Mouse (Mus musculus) mature B cell (primary cell): ENCODE measurements around the gene Hibadh.
"Not testable (repeated sequence)": the region's sequence is repeated elsewhere in the genome, so short reads cannot be mapped to it uniquely, and the experiment has no call there.

Experiments used
- in situ Hi-C: fragments of 300-500 bp; cut with MboI; formaldehyde crosslinking; loops from 2 replicates; pipeline ENCODE4 v1.14.3; 2019

Hibadh gene

GRCm38 (mm10) chr6:52640224-52640712 lies at the start of gene Hibadh:
Gene Hibadh (minus strand): TSS chr6:52640389.
- in situ Hi-C loops, result no loop called here

DNA sequence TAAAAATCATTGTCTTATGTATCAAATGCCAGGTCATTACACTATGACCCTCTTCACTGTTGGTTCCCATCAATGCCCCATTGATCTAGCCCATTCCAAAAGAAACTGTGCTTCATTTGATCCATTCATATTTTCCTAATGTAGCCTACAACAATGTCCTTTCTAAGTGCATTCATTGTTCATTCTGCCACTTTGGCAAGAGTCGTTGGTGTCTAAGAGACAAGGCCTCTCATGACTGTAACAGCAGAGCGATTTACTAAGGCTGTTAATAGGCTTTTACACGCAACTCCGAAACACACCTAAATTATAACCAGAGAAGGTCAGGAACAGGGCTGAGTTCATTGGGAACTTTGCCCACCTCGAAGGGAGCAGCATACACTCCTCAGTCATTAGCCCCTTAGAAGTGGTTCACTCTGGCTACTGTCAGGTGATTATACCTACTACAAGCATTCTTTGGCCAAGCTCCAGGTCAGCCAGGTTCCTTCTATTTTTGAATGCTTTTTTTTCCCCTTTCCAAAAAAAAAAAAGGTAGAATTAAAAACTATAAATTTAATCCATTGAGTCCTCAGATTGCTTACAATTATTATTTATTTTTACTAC lies 46.8 kb upstream of the Hibadh start:
- in situ Hi-C loops, result no loop called here

GRCm38 (mm10) chr6:52682607-52683006 lies 42.4 kb upstream of the Hibadh start:
- in situ Hi-C loops, result no loop called here

DNA sequence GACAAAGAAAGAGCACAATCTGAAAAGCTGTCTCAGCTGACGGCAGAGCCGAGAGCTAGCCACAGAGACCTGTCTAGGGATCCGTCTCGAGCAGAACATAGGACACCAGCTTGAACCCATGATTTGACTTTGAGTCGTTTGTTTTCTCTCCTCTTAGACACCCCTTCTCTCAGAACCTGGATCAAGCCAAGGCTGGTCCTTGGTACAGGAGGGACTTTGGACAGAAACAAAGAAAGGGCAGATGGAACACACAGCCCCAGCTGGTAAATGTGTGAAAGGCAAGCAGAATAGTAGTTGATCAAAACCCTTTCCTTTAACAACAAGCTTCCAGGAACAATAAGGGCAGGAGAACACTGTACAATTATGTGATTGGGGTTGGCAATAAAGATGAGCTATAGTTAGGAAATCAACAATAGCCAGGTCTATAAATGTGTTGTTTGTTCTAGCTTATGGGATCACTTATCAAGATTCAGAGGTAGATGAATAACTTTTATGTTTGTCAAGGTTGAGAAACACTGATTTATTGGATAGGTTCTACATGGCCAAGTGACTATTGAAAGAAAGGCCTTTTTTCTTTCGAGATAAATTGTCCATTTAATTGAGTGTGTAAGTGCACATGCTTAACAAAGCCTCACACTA lies 41.8 kb upstream of the Hibadh start:
- in situ Hi-C loops, result no loop called here

DNA sequence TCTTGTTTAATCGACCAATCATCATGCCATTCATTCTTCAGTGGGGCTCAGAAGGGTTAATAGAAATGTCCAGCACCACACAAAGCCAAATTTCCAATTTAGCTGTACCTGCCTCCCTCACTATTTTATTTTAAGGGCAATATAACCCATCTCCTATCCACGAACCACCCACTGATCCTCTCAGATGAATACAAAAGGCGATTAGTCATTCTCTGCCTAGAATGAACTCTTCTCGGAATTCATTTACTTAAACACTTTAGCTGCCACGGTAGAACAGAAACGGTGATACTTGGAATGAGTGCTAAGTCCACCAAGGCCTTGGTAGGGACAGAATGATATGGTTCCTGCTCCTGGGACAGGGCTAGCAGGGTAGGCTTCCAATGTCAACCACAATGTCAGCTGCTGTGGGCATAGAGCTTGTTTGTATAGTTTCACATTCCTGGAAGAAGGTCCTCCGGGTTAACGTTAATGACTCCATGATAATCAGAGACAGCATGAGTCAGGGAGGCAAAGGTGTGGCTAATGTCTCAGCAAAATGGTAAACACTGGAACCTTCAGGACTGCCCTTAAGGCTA lies 40.4 kb upstream of the Hibadh start:
- in situ Hi-C loops, result no loop called here

DNA sequence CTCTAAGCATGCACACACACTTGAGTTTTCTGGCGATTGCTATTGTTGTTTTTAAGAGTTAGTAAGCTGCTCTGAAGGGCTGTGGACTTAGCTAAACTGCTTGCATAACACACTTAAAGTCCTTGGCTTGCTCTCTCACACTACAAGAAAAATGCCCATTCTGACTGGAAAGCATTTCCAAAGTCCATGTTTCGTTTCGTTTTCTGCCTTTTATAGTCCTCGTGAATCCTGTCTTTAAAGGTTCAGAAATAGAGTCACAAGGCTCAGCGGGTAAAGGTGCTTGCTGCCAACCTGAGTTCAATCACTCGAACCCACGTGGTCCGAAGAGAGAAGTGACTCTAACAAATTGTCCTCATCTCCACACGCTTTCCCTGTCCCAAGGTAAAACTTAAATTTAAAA lies 39.4 kb upstream of the Hibadh start:
- in situ Hi-C loops, result no loop called here

- in situ Hi-C loops, result not testable (repeated sequence)
Measured at GRCm38 (mm10) chr6:52677534-52677933, 37.3 kb upstream of the Hibadh start.

DNA sequence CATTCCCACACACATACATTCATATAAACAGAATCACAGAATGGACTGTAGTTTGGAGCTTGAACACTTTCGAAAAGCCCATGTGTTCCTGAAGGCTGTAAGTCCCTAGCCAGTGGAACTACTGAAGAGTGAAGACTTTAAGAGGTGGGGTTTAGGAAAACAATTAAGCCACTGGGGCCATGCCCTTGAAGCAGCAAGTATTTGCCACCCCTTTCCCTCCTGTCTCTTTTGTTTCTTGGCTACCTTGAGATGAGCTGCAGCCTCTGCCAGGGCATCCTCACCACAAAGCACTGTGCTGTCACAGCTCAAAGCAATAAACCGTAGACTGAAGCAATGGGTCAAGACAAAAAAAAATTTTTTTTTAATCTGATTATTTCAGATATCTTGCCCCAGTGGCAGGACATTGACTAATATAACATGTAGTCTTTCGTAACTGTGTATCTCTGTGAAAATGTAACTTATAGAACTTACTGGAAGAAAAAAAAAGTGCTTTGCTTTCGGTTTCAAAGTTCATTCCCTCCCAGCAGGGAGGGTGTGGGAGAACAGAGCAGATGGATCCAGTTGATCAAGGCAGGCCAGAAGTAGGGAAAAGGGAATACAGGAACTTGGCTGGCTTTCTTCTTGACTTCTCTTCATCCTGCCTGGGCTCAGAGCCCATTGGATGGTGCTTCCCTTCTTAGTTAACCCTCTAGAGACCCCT lies 35.2 kb upstream of the Hibadh start:
- in situ Hi-C loops, result no loop called here

DNA sequence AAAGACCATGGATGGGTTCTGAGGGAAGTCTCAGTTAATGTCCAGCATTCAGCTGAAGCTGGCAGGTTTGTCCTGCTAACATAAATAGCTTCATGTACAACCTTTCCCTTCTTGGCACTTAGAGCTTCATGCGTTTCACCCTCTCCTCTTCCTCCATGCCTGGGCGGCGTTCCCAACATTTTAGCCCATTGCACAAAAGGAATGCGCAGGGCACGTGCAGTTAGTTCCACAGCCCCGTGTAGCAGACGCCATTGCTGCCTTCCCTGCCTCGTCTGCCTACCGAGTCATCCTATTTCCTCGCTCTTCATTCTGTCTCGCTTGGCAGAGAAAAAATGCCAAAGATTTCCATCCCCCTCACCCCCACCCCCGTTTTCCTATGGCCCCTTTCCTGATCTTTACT lies 34.4 kb upstream of the Hibadh start:
- in situ Hi-C loops, result no loop called here

- in situ Hi-C loops, result no loop called here
Measured at GRCm38 (mm10) chr6:52673706-52674105, 33.5 kb upstream of the Hibadh start.

- in situ Hi-C loops, result no loop called here
Measured at GRCm38 (mm10) chr6:52672539-52672938, 32.4 kb upstream of the Hibadh start.

GRCm38 (mm10) chr6:52671791-52672190 lies 31.6 kb upstream of the Hibadh start:
- in situ Hi-C loops, result no loop called here

- in situ Hi-C loops, result loop anchor here (10.0 kb wide), 1 partner anchor 55 kb away; no protein-coding TSS in a partner anchor
Measured at GRCm38 (mm10) chr6:52669878-52670277, 29.7 kb upstream of the Hibadh start.

GRCm38 (mm10) chr6:52667641-52668040 lies 27.5 kb upstream of the Hibadh start:
- in situ Hi-C loops, result loop anchor here (10.0 kb wide), 1 partner anchor 57 kb away; no protein-coding TSS in a partner anchor

DNA sequence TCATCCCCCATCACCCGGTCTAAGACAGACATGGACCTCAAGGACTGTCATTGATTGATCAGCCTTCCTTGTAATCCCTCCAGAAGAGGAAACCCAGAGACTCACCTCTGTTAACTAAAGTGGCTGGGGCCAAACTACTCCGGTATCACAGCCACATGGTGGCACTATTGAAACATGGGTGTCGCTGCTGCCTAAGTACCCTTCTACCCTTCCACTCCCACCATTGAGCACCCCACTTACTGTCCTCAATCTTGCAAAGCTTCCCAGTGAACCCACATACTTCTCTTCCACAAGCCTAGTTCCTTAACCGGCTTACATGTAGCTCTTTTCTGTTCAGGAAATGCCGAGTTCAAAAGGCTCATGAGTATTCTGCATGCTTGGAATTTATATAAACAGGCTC lies 22.8 kb upstream of the Hibadh start:
- in situ Hi-C loops, result loop anchor here (10.0 kb wide), 1 partner anchor 62 kb away; no protein-coding TSS in a partner anchor

GRCm38 (mm10) chr6:52655266-52655665 lies 15.1 kb upstream of the Hibadh start:
- in situ Hi-C loops, result no loop called here

GRCm38 (mm10) chr6:52648806-52649205 lies 8.6 kb upstream of the Hibadh start:
- in situ Hi-C loops, result no loop called here

DNA sequence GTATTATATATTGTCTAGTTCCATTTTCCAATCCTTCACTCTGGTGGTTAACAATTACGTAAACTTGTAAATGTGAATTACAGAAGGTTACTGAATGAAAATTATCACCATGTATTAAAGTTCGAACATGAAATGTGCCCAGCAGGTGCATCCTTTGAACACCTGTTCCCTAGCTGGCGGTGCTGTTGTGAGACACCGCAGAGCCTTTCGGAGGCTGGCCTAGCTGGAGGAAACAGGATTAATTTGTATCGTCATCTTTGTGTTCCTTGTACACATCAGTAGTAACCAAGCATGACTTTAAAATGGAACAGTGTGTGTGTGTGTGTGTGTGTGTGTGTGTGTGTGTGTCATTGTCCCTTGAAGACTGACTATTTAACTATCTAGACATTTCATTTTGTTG lies 7.8 kb upstream of the Hibadh start:
- in situ Hi-C loops, result no loop called here

DNA sequence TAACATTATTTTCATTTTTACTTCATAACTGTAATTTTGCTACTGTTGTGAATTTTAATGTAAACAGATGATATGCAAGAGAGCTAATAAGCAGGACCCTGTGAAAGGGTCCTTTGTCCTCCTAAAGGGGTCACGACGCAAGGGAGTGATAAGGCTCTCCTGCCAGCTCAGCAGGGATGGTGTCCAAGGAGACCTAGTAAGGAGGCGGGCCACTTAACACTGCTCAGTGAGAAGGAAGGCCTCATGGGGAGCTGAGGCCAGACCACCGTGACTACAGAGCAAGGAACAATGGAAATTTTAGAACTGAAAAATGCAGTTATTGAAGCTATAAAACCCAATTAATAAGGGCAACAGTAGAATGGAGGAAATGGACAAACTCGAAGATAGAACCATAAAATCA lies 5.7 kb upstream of the Hibadh start:
- in situ Hi-C loops, result no loop called here

DNA sequence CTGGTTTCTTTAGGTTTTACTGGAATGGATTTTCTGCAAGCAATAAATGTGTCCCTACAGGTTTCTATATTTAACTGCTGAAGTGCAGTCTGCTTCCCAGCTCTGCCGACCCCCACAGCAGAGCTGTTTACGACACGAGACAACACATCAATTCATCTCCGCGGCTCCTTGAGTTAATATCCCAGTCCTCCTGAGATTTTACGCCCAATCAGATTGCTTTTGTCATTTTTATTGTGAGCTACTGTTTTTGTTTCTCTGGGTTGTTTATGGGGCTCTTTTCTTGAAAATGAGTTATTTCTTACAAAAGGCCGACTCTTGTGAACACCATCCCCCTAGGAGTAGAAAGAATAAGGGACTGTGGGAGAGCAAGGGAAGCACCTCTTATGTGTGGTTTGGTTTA lies 2.0 kb upstream of the Hibadh start:
- in situ Hi-C loops, result no loop called here

DNA sequence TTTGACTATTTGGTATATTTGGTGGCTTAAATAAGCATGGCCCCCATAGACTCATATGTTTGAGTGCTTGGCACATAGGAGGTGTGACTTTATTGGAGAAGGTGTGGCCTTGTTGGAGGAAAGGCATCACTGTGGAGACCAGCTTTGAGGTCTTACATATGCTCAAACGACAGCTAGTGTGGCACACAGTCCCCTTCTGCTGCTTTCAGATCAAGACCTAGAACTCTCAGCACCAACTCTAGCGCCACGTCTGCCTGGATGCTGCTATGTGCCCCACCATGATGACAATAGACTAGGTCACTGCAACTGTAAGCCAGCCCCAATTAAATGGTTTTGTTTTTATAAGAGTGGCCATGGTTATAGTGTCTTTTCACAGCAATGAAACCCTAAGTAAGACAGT lies 887 bp upstream of the Hibadh start:
- in situ Hi-C loops, result no loop called here

DNA sequence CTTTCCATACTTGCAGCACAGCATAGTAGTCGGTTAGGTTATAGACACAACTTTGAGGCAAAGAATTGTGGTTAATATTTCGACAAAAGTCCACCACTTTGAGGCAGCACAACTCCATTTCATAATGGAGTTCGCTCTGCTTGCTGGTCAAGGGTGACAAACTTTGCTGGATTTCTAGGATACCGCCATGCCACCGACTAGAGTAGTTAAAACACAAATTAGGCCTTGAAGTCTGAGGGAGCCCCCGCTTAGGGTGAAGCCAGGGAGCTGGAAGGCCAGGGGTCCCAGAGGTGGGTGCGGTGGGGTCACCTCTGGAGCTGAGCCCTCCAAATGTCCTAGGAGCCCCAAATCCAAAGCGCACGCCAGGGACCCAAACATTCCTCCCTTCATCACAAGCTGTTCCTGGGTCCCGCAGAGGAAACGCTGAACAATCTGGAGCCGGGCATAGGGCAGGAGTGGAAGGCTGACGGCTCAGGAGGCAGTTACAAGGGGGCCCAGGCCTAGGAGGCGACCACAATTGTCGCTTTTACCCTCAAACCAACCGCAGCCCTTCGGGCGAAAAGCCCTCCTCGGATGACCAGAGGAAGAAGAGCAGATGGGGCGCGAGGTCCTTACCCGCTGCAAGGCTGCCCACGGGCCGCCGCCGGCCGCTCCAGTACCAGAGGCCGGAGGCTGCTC lies 504 bp downstream of the Hibadh start:
- in situ Hi-C loops, result no loop called here
